Mouse (Mus musculus) liver, adult 2 months (tissue): ENCODE data around the gene P4htm. TPM values are rescaled to one million over a fixed set of nuclear protein-coding genes. Genes with fewer than 3 reads are reported as not detected.

Experiments
- DNase-seq: peaks from one replicate; pipeline ENCODE4 v3.0.0-alpha.2; 2011; ENCODE audit warnings: low read depth, low spot score; ENCODE audit errors: extremely low read depth
- H3K27ac ChIP-seq: fragments of 200-500 bp; replicated peaks from 2 replicates; pipeline ENCODE4 v1.5.1; 2012; ENCODE audit warnings: low read depth, mild to moderate bottlenecking, control low read depth, inconsistent platforms, low read length; ENCODE audit not compliant: insufficient read depth
- H3K27me3 ChIP-seq: fragments of 200-500 bp; 2 replicates; pipeline ENCODE4 v1.6.1; 2012; ENCODE audit warnings: mild to moderate bottlenecking, moderate library complexity, low read length, inconsistent platforms; ENCODE audit not compliant: control insufficient read depth, insufficient read depth
- H3K36me3 ChIP-seq: fragments of 200-500 bp; 2 replicates; pipeline ENCODE4 v1.6.1; 2012; ENCODE audit warnings: low read length, inconsistent platforms; ENCODE audit not compliant: control insufficient read depth, insufficient read depth
- H3K4me1 ChIP-seq: fragments of 200-500 bp; 2 replicates; pipeline ENCODE4 v1.6.1; 2011; ENCODE audit warnings: low read length; ENCODE audit not compliant: control insufficient read depth, insufficient read depth
- H3K4me3 ChIP-seq: fragments of 200-500 bp; 2 replicates; pipeline ENCODE4 v1.5.1; 2011; ENCODE audit warnings: low read depth, mild to moderate bottlenecking, control low read depth, low read length, moderate library complexity; ENCODE audit not compliant: insufficient read depth
- H3K79me2 ChIP-seq: fragments of 200-500 bp; 2 replicates; pipeline ENCODE4 v1.6.1; 2012; ENCODE audit warnings: inconsistent platforms, mild to moderate bottlenecking, low read length, moderate library complexity; ENCODE audit not compliant: control insufficient read depth, insufficient read depth
- H3K9ac ChIP-seq: fragments of 200-500 bp; 2 replicates; pipeline ENCODE4 v1.6.1; 2012; ENCODE audit warnings: low read depth, mild to moderate bottlenecking, control low read depth, inconsistent platforms, low read length
- CTCF ChIP-seq: fragments of 200-500 bp; IDR thresholded peaks from 2 replicates; pipeline ENCODE4 v1.5.1; 2011; ENCODE audit warnings: low read depth, low read length, control low read depth
- POLR2A ChIP-seq: fragments of 200-500 bp; IDR thresholded peaks from 2 replicates; pipeline ENCODE4 v1.6.1; 2011; ENCODE audit warnings: low read length, control low read depth; ENCODE audit not compliant: insufficient read depth; ENCODE audit errors: extremely low read depth
- whole genome bisulfite sequencing: fragments of 180-500 bp; shearing (Covaris S2); methylation state at CpG from one replicate; pipeline ENCODE4 v1.1.7; 2018; 5-methylcytosine and 5-hydroxymethylcytosine counted together
- polyA plus RNA-seq: library from polyadenylated mRNA; depleted of rRNA; stranded (reverse); fragments of >200 nt; gene quantifications from 2 replicates; pipeline ENCODE4 v1.2.3, GENCODE M21; 2012; rRNA removed
- total RNA-seq: library from RNA; depleted of rRNA; stranded (reverse); fragments of >200 nt; gene quantifications from 2 replicates; pipeline ENCODE4 v1.2.3, GENCODE M21; 2014; rRNA removed

The P4htm gene
- total RNA-seq (0.09 and 0.13 TPM in 2 replicates), polyA plus RNA-seq (0.46 and 0.67 TPM in 2 replicates)

DNA sequence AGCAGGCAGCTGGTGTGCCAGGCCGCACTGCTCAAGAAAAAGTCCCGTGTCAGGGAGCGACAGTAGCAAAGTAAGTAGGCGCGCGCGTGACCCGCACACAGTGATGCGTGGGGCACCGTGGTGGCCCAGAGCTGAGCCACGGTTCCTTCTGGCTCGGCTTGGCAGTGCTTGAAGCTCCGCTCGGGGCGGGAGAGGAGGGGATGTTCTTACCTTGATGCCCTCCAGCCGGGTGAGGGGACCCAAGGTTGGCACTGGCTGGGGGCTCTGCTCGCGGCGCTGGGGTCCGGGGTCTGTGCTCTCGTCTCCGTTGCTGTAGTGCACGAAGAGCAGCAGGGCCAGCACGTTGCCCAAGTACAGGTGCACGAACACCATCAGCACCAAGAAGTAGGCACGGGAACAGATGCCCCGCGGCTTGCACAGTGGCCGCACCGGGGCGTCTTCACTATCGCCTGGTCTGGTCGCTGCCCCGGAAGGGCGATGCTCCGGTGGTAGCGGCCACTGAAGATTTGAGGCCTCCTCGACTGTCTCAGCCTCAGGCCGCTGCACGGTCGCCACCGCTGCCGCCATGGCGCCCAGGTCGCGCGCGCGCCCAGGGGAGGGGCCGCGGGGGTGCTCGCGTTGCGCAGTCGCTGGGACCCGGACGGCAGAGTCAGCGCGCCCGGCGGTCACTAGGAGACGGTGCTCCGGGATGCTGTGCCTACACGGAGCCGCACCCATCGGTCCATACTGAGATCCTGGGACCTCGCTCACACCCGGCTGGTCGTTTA is at the start of gene P4htm:
Gene P4htm (minus strand): TSS at position 670 of the 767 bp plus-strand sequence.
- 0 out of 2 replicates have a peak, but pooled peaks cover 3% of the 10 kb centered on the region for H3K27me3 ChIP-seq
- TF ChIP-seq POLR2A (no peak), CTCF (no peak)
- H3K27ac ChIP-seq: no peak within 1 kb of the TSS
- peaks cover 7% of the 10 kb centered on the region for H3K4me1 ChIP-seq
- H3K79me2 ChIP-seq: no peaks in the 10 kb centered on the region
- no peak for DNase-seq
- H3K36me3 ChIP-seq: no peaks in the 10 kb centered on the region
- H3K9ac ChIP-seq: peak within 1 kb of the TSS; percentile 52
- 9% methylated on average over 69 of the region's 69 CpGs for WGBS
- peak within 1 kb of the TSS; percentile 61 for H3K4me3 ChIP-seq

GRCm38 (mm10) chr9:108639825-108640224 is 42.4 kb upstream of the P4htm start:
- H3K4me1 ChIP-seq: peaks cover 2% of the 10 kb centered on the region
- peaks cover 52% of the 10 kb centered on the region; the same call in 1 of the 2 replicates for H3K79me2 ChIP-seq
- peaks cover 35% of the 10 kb centered on the region for H3K36me3 ChIP-seq
- no peak overlapping the region for H3K4me3 ChIP-seq
- no peaks in the 10 kb centered on the region for H3K27me3 ChIP-seq
- H3K27ac ChIP-seq: no peak overlapping the region
- no peak overlapping the region for H3K9ac ChIP-seq
- DNase-seq: no peak
- no peak for TF ChIP-seq POLR2A
- no peak for TF ChIP-seq CTCF
- 86% methylated on average over 2 of the region's 2 CpGs for WGBS

- Histone ChIP-seq H3K4me3 (no peak overlapping the region), H3K79me2 (peaks cover 40% of the 10 kb centered on the region; the same call in 1 of the 2 replicates), H3K4me1 (peaks cover 2% of the 10 kb centered on the region; the same call in 1 of the 2 replicates), H3K27me3 (no peaks in the 10 kb centered on the region), H3K36me3 (peaks cover 28% of the 10 kb centered on the region), H3K9ac (no peak overlapping the region), H3K27ac (no peak overlapping the region)
- no peak for TF ChIP-seq POLR2A
- no peak for TF ChIP-seq CTCF
- 90% methylated on average over 2 of the region's 2 CpGs for WGBS
- no peak for DNase-seq
Observed at GRCm38 (mm10) chr9:108635415-108635814, 37.9 kb upstream of the P4htm start.

GRCm38 (mm10) chr9:108633846-108634245 is 36.4 kb upstream of the P4htm start:
- peaks cover 42% of the 10 kb centered on the region; the same call in 1 of the 2 replicates for H3K79me2 ChIP-seq
- H3K9ac ChIP-seq: no peak overlapping the region
- 74% methylated on average over 2 of the region's 2 CpGs for WGBS
- no peak overlapping the region for H3K27ac ChIP-seq
- H3K36me3 ChIP-seq: peaks cover 30% of the 10 kb centered on the region
- H3K4me1 ChIP-seq: no peaks in the 10 kb centered on the region
- no peak overlapping the region for H3K4me3 ChIP-seq
- no peaks in the 10 kb centered on the region for H3K27me3 ChIP-seq
- no peak for TF ChIP-seq CTCF
- no peak for TF ChIP-seq POLR2A
- DNase-seq: no peak

- Histone ChIP-seq H3K9ac (no peak overlapping the region), H3K79me2 (peaks cover 41% of the 10 kb centered on the region; the same call in 1 of the 2 replicates), H3K27me3 (no peaks in the 10 kb centered on the region), H3K36me3 (peaks cover 27% of the 10 kb centered on the region), H3K4me1 (no peaks in the 10 kb centered on the region), H3K4me3 (no peak overlapping the region), H3K27ac (no peak overlapping the region)
- no peak for TF ChIP-seq POLR2A
- no peak for TF ChIP-seq CTCF
- 86% methylated on average over 5 of the region's 5 CpGs for WGBS
- no peak for DNase-seq
Observed at GRCm38 (mm10) chr9:108632375-108632774, 34.9 kb upstream of the P4htm start.
